Mouse (Mus musculus) hindbrain, embryonic 11.5 days (tissue): ENCODE results near the gene Irf5. TPM values are rescaled to one million over a fixed set of nuclear protein-coding genes. Genes with fewer than 3 reads are reported as not detected.

ENCODE experiments used
- ATAC-seq: fragments of 200-750 bp; cut with Nextera tagmentation; 2 replicates; pipeline ENCODE4 v1.8.0; 2017; ENCODE audit warnings: mild to moderate bottlenecking, moderate TSS enrichment, moderate library complexity; ENCODE audit not compliant: low FRiP score
- DNase-seq: peaks from one replicate; pipeline ENCODE4 v3.0.0-alpha.2; 2015; ENCODE audit warnings: low spot score
- H3K27ac ChIP-seq: fragments of 300-500 bp; sonication (generic); 2 replicates; pipeline ENCODE4 v1.5.1; 2014; ENCODE audit warnings: mild to moderate bottlenecking, low read depth, low read length
- H3K27me3 ChIP-seq: fragments of 300-500 bp; sonication (generic); 2 replicates; pipeline ENCODE4 v1.6.1; 2014; ENCODE audit warnings: mild to moderate bottlenecking, low read length, moderate library complexity, mixed read lengths; ENCODE audit not compliant: control insufficient read depth, insufficient read depth
- H3K36me3 ChIP-seq: fragments of 300-500 bp; sonication (generic); 2 replicates; pipeline ENCODE4 v1.6.1; 2014; ENCODE audit warnings: mild to moderate bottlenecking, low read length, moderate library complexity, mixed read lengths; ENCODE audit not compliant: control insufficient read depth, insufficient read depth
- H3K4me1 ChIP-seq: fragments of 300-500 bp; sonication (generic); replicated peaks from 2 replicates; pipeline ENCODE4 v1.6.1; 2014; ENCODE audit warnings: low read length, mixed read lengths; ENCODE audit not compliant: control insufficient read depth, insufficient read depth
- H3K4me2 ChIP-seq: fragments of 300-500 bp; sonication (generic); replicated peaks from 2 replicates; pipeline ENCODE4 v1.6.1; 2014; ENCODE audit warnings: mild to moderate bottlenecking, low read depth, low read length
- H3K4me3 ChIP-seq: fragments of 300-500 bp; sonication (generic); 2 replicates; pipeline ENCODE4 v1.5.1; 2014; ENCODE audit warnings: low read depth, low read length
- H3K9ac ChIP-seq: fragments of 300-500 bp; sonication (generic); 2 replicates; pipeline ENCODE4 v1.6.1; 2014; ENCODE audit warnings: low read depth, low read length
- H3K9me3 ChIP-seq: fragments of 300-500 bp; sonication (generic); 2 replicates; pipeline ENCODE4 v1.6.1; 2016; ENCODE audit warnings: low read length; ENCODE audit not compliant: control insufficient read depth
- WGBS: fragments of 180-500 bp; shearing (Covaris S2); extraction: QIAGEN DNeasy Blood & Tissue Kit; methylation state at CpG from one replicate; pipeline ENCODE4 v1.1.7; 2014; 5-methylcytosine and 5-hydroxymethylcytosine counted together
- polyA plus RNA-seq: library from polyadenylated mRNA; unstranded; fragments of >200 nt; fragmentation: Nextera tagmentation; extraction: Ambion mirVana; gene quantifications from 2 replicates; pipeline ENCODE4 v1.2.1, GENCODE M21; 2014

Irf5 gene
- 2.5 and 2.7 TPM in 2 replicates for polyA plus RNA-seq

DNA sequence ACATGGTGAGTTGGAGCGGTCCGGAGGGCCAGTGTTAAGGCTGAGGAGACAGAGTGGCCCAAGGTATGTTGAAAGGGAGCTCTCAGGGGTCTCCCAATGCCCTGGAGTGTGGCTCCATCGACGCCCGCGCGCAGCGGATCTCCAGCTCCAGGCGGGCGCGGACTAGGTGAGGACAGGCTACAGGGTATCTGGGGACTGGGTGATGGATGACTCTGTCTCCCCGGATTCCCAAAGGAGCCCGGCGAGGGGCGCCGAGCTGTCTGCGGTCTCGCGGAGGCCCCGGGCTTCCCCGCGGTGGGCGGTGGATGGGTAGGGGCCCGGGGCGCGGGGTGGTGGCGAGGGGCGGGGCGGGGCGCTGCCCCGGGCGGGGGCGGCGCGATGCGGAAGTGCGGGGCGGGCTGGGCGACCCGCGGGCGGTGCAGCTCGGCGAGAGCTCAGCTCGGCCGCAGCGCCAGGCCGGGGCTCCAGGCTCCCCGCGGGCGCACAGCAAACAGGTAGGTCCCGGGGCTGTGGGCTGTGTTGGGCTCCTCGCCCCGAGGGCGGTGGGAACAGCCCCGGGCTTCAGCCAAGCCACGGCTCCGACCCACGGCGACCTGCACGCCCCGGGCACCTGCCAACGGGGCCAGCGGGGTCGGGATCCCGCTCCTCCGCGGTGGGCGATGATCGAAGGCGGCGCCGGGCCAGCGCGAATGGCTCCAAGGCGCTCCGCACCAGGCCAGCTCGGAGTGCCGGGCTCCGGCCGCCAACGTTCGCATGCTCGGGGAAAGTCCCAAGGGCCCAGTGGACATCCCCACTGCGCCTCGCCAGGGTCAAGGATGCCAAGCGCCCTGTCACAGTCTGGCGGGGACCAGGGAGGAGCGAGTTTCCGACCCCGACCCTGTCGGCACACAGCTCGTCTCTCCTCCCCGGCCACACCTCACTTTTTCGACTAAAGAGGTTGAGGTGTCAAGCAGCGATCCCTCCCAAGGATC, at the start of gene Irf5:
Gene Irf5, plus strand, starts transcription at position 345 of the 971 bp plus-strand sequence.
- H3K27ac ChIP-seq = no peak within 1 kb of the TSS
- no peaks in the 10 kb centered on the region for H3K9me3 ChIP-seq
- H3K36me3 ChIP-seq = no peaks in the 10 kb centered on the region
- under 1% methylated on average over 68 of the region's 96 CpGs for WGBS
- H3K4me1 ChIP-seq = peaks cover 5% of the 10 kb centered on the region; the same call in 1 of the 2 replicates
- DNase-seq (peak; percentile 62), ATAC-seq (peak; percentile 74)
- peak within 1 kb of the TSS; percentile 97 for H3K4me2 ChIP-seq
- peaks cover 46% of the 10 kb centered on the region for H3K27me3 ChIP-seq
- peak within 1 kb of the TSS; percentile 43; the same call in 1 of the 2 replicates for H3K9ac ChIP-seq
- H3K4me3 ChIP-seq = peak within 1 kb of the TSS; percentile 56

GRCm38 (mm10) chr6:29482691-29483090, 43.7 kb upstream of the Irf5 start:
- H3K27me3 ChIP-seq = peaks cover 2% of the 10 kb centered on the region
- no peak for ATAC-seq
- no peaks in the 10 kb centered on the region for H3K36me3 ChIP-seq
- H3K4me1 ChIP-seq = no peaks in the 10 kb centered on the region
- no peak overlapping the region for H3K27ac ChIP-seq
- DNase-seq = no peak
- no peak overlapping the region for H3K9ac ChIP-seq
- no peak overlapping the region for H3K4me2 ChIP-seq
- 96% methylated on average over 13 of the region's 13 CpGs for WGBS
- H3K4me3 ChIP-seq = no peak overlapping the region
- no peaks in the 10 kb centered on the region for H3K9me3 ChIP-seq

GRCm38 (mm10) chr6:29484716-29485559, 41.5 kb upstream of the Irf5 start:
- H3K27me3 ChIP-seq = peaks cover 2% of the 10 kb centered on the region
- H3K27ac ChIP-seq = no peak overlapping the region
- no peaks in the 10 kb centered on the region for H3K9me3 ChIP-seq
- H3K36me3 ChIP-seq = no peaks in the 10 kb centered on the region
- no peak overlapping the region for H3K9ac ChIP-seq
- no peaks in the 10 kb centered on the region for H3K4me1 ChIP-seq
- DNase-seq = peak; percentile 93
- WGBS = 5% methylated on average over 26 of the region's 26 CpGs
- H3K4me2 ChIP-seq = peak overlapping the region; percentile 61
- peak overlapping the region; percentile 21 for H3K4me3 ChIP-seq
- ATAC-seq = peak; percentile 75

DNA sequence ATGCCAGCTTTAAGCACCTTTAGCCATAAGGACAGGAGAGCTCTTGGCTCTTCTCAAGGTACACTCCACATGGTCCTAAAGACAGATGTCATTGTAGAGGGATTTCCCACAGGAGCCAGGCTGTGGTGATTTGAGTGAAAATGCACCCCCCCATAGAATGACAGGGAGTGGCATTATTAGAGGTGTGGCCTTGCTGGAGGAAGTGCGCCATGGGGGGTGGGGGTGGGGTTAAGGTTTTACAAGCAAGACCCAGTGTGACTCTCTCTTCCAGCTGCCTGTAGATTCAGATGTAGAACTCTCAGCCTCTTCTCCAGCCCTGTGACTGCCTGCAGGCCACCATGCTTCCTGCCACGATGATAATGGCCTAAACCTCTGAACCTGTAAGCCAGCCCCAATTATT, 40.5 kb upstream of the Irf5 start:
- ATAC-seq (no peak), DNase-seq (no peak)
- Histone ChIP-seq H3K36me3 (no peaks in the 10 kb centered on the region), H3K9me3 (no peaks in the 10 kb centered on the region), H3K4me1 (no peaks in the 10 kb centered on the region), H3K4me2 (no peak overlapping the region), H3K4me3 (no peak overlapping the region), H3K27ac (no peak overlapping the region), H3K27me3 (peaks cover 2% of the 10 kb centered on the region), H3K9ac (no peak overlapping the region)
- WGBS = 46% methylated on average over 2 of the region's 2 CpGs

GRCm38 (mm10) chr6:29494101-29494500, 32.3 kb upstream of the Irf5 start:
- 84% methylated on average over 4 of the region's 4 CpGs for WGBS
- Histone ChIP-seq H3K4me3 (no peak overlapping the region), H3K27me3 (peaks cover 19% of the 10 kb centered on the region), H3K27ac (no peak overlapping the region), H3K4me2 (no peak overlapping the region), H3K9me3 (no peaks in the 10 kb centered on the region), H3K4me1 (no peaks in the 10 kb centered on the region), H3K9ac (no peak overlapping the region), H3K36me3 (no peaks in the 10 kb centered on the region)
- DNase-seq (no peak), ATAC-seq (no peak)

GRCm38 (mm10) chr6:29496270-29496669, 30.2 kb upstream of the Irf5 start:
- no peak for DNase-seq
- Histone ChIP-seq H3K4me3 (no peak overlapping the region), H3K9me3 (no peaks in the 10 kb centered on the region), H3K4me2 (no peak overlapping the region), H3K9ac (no peak overlapping the region), H3K27ac (no peak overlapping the region), H3K4me1 (no peaks in the 10 kb centered on the region), H3K36me3 (no peaks in the 10 kb centered on the region), H3K27me3 (peaks cover 19% of the 10 kb centered on the region)
- 16% methylated on average over 25 of the region's 25 CpGs for WGBS
- ATAC-seq = no peak

DNA sequence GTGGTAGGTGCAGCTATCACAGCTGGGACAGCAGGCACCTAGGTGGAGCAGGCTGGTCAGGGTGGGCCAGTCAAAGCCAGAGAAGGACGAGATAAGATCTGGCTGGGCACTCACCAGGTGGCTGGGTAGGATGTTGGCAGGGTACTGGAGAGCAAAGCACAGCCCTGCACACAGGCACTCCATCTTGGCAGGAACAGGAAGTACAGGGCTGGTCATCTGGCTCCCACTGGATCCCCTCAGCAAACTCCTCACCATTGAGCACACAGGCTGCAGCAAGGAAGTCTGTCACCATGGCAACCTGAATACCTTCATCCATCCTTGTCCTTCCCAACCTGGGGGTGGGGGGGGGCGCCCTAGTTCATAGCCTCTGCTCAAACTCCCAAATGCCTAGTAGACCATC, 28.6 kb upstream of the Irf5 start:
- Histone ChIP-seq H3K4me3 (no peak overlapping the region), H3K27ac (no peak overlapping the region), H3K36me3 (no peaks in the 10 kb centered on the region), H3K9ac (no peak overlapping the region), H3K27me3 (peaks cover 19% of the 10 kb centered on the region), H3K4me2 (no peak overlapping the region), H3K4me1 (no peaks in the 10 kb centered on the region), H3K9me3 (no peaks in the 10 kb centered on the region)
- 50% methylated on average over 2 of the region's 2 CpGs for WGBS
- ATAC-seq (no peak), DNase-seq (no peak)

GRCm38 (mm10) chr6:29500177-29500576, 26.2 kb upstream of the Irf5 start:
- WGBS = 96% methylated on average over 7 of the region's 7 CpGs
- Histone ChIP-seq H3K4me1 (no peaks in the 10 kb centered on the region), H3K4me2 (no peak overlapping the region), H3K9me3 (no peaks in the 10 kb centered on the region), H3K9ac (no peak overlapping the region), H3K27me3 (peaks cover 21% of the 10 kb centered on the region), H3K4me3 (no peak overlapping the region), H3K27ac (no peak overlapping the region), H3K36me3 (no peaks in the 10 kb centered on the region)
- no peak for DNase-seq
- ATAC-seq = no peak
